Mouse (Mus musculus) embryo, embryonic 11.5 days (tissue): ENCODE measurements around the gene Mn1.

Source experiments
- DNase-seq: peaks from one replicate; pipeline ENCODE4 v3.0.0-alpha.2; 2012; ENCODE audit warnings: low read depth, low spot score

Mn1 gene

DNA sequence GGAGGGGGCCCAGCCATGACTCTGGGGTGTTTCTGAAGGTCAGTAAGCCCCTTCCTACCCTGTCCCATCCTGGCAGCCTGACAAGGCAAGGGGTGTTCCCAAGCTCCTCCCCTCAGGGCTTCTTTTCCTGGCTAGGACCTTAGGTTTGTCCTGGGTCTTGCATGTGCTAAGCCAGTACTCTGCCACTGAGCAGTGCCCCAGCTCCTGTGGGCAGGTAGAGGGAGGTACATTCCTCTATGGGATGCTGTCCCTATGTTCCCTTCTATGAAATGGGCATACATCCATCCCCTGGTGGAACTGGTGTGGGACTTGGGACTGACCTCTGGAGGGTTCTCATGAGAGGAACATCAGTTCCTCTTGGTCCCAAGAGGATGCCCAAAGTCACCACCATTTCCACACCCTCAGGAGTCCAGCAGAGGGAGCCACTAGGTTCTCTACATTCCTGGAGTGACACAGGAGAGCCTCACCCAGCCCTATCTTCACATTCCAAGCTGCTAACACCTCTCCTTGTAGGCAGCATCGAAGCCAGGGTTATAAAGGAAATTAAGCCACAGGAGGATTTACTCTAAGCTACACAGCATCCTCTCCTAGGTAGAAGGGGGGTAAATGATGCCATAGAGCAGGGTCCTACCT is 7.6 kb upstream of the Mn1 start:
- no peak for DNase-seq

DNA sequence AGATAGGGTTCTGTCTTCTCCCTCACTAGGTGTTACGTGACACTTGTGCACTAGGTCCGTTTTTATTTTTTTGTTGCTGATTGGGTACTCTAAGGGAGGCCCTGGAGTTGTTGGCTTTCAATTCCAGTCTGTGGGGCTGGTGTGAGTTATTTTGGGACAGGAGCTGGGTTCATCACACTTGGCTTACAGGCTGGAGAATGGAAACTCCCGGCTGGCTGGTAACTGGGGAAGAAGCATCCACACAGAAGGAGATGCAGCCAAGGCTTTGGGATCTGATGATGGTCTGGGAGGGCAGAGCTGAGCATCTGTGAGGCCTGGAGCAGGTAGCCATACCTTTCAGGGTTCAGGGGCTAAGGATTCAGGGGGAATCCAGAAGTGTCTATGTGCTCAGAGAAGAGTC is 6.5 kb upstream of the Mn1 start:
- no peak for DNase-seq

DNA sequence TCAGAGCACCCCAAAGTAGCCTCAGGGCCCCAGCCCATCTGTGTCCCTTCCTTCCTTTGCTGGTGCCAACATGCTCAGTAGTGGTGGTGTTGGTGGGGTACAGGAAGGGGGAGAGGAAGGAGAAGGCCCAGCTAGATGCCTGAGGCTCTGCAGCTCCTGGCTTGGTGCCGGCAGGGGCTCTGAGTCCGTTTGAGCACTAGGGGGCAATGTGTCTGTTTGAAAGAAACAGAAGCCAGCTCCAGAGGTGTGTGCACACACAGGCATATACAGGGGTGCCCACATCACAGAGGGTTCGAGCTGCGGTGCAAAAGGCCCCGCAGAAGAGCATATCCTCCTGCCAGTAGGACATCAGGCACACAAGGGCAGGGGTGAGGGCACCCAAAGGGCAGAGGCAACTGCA is 3.0 kb upstream of the Mn1 start:
- no peak for DNase-seq

DNA sequence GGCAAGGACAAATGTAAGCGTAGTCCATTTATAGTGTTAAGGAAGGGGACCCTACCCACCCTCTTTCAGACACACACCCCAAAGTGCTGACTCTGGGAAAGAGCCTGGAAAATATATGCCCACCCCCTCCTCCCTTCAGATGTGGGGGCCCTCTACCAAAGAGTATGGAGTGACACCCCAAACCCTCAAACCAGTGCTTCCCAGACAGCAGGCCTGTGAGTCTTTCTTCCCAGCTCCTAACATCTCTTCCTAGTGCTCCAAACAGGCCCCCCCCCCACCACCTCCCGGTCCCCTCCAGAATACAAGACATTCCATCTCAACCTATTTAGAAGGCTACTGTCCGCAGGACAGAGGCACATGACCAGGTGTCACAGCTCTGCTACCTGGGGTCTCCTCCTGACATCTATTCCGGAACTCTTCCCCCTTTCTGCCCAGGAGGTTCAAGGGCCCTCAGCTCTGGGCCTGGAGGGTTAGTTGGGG is 2.4 kb upstream of the Mn1 start:
- no peak for DNase-seq

DNA sequence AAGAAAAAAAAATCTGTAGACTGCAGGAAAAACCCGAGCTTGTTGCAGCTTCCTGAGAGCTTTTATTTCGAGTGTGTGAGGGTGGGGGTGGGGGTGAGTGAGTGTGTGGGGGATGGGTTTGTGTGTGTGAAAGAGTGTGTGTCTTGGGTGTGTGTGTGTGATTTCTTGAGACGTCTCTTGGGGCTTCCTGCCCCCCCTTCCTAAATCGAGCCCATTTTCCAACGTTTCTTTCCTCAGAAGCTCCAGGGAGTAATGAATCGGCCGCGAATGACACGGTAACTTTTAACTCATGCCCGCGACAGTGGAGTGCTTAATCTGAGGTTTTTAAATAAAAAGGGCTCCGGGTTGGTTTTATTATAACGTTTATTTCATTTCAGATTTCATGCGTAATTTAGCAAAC is 1.6 kb upstream of the Mn1 start:
- DNase-seq, result no peak

DNA sequence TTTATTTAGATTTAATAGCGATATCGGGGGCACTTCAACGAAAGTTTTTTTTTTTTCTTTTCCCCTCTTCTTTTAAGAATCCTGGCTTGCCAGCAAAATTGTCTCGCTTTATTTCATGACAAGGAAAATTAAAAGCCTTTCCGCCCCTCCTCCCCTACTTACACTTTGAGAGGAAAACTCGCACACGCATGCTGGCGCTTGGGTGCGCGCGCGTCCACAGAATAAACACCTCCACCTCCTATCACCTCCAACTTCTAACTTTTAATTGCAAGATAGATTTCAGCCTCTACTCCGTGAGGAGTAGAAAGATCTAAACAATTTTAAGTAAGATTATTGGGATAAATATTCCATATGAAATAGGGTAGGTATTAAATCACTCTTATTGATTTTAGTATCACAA is 1.1 kb upstream of the Mn1 start:
- DNase-seq, result no peak

DNA sequence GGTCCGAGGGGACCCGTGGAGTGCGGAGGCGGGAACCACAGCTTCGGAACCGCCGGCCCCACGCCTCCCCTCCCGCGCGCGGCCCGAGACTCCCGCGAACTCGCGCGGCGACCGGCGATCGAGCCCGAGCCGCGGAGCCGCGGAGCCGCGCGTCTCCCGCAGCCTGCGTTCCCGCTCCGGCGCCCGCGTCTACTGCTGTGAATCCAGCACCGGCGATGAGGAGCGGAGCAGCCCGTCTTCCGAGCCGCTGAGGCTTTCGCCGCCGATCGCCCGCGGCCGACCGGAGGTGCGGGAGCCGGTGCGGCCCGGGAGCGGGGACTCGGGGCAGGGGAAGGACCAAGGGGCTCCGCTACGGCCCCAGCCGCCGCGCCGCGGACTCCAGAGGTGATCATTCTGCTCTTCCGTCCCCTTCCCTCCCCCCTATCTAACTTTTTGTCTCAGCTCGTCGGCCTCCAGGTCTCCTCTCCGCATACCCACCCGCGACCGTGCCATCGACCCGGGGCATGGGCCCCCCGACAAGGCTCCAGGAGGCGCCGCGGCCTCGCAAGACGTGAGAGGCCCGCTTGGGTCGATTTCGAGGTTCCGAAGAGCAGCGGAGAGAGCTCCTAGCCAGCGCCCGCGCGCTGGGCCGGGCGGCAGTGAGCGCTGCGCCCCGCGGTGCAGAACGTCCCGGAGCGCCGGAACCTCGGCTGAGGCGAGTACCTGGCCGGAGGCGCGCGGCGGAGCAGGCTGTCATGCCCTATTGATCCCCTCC is 393 bp downstream of the Mn1 start:
- no peak for DNase-seq

DNA sequence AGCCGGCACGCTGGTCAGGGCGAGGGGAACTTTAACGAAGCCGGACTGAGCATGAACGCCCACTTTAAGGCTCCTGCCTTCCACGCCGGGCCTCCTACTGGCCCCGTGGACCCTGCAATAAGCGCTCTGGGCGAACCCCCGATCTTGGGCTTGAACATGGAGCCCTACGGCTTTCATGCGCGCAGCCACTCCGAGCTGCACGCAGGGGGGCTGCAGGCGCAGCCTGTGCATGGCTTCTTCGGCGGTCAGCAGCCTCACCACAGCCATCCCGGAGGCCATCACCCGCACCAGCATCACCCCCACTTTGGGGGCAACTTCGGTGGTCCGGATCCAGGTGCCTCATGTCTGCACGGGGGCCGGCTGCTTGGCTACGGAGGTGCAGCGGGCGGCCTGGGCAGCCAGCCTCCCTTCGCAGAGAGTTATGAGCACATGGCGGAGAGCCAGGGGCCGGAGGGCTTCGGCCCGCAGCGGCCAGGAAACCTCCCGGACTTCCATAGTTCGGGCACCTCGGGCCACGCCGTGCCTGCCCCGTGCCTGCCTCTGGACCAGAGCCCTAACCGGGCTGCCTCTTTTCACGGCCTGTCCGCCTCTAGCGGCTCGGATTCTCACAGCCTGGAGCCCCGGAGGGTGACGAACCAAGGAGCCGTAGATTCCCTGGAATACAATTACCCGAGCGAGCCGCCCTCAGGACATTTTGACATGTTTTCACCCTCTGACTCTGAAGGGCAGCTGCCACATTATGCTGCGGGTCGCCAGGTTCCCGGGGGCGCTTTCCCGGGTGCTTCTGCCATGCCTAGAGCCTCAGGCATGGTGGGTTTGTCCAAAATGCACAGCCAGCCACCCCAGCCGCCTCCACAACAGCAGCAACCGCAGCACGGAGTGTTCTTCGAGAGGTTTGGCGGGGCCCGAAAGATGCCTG is 1.3 kb downstream of the Mn1 start:
- no peak for DNase-seq

DNA sequence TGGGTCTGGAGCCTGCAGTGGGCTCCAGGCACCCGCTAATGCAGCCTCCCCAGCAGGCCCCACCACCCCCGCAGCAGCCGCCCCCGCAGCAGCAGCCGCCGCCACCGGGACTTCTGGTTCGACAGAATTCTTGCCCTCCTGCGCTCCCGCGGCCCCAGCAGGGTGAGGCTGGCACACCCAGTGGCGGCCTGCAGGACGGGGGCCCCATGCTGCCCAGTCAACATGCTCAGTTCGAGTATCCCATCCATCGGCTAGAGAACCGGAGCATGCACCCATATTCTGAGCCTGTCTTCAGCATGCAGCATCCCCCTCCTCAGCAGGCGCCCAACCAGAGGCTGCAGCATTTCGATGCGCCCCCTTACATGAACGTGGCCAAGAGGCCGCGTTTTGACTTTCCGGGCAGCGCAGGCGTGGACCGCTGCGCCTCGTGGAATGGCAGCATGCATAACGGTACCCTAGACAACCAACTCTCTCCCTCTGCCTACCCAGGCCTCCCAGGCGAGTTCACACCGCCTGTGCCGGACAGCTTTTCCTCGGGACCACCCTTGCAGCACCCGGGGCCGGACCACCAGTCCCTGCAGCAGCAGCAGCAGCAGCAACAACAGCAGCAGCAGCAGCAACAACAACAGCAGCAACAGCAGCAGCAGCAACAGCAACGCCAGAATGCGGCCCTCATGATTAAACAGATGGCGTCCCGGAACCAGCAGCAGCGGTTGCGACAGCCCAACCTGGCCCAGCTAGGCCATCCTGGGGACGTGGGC is 2.1 kb downstream of the Mn1 start:
- no peak for DNase-seq

DNA sequence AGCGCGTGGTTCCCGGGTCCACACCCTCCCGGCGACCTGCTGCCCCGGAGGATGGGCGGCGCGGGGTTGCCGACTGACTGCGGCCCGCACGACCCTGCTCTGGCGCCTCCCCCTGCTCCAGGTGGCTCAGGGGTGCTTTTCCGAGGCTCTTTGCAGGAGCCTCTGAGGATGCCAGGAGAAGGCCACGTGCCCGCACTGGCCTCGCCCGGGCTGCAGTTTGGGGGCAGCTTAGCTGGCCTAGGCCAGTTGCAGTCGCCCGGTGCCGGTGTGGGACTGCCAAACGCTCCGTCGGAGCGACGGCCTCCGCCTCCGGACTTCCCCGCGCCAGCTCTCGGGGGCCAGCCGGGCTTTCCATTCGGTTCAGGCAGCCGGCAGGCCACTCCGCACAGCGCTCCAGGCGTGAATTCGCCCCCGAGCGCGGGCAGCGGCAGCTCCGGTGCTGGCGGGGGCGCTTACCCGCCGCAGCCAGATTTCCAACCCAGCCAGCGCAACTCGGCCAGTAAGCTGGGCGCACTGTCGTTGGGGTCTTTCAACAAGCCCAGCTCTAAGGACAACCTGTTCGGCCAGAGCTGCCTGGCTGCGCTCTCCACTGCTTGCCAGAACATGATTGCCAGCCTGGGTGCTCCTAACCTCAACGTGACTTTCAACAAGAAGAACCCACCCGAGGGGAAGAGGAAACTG is 3.0 kb downstream of the Mn1 start:
- no peak for DNase-seq

DNA sequence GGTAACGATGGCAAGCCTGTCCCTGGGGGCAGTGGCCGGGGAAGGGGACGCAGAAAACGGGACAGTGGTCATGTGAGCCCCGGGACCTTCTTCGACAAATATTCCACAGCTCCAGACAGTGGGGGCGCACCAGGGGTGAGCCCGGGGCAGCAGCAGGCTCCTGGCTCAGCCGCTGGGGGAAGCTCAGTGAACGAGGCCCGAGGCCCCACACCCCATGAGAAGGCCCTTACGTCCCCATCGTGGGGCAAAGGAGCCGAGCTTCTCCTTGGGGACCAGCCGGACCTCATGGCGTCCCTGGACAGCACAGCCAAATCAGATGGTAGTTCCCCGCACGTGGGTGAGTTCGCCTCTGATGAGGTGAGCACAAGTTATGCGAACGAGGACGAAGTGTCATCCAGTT is 3.7 kb downstream of the Mn1 start:
- no peak for DNase-seq

DNA sequence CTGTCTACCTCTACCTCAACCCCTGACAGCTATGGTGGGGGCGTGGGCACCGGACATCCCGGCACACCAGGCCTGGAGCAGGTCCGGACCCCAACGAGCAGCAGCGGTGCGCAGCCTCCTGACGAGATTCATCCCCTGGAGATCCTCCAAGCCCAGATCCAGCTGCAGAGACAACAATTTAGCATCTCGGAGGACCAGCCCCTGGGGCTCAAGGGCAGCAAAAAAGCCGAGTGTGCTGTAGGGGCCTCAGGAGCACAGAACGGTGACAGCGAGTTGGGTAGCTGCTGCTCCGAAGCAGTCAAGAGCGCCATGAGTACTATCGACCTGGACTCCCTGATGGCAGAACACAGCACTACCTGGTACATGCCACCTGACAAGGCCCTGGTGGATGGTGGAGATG is 4.3 kb downstream of the Mn1 start:
- DNase-seq, result no peak

DNA sequence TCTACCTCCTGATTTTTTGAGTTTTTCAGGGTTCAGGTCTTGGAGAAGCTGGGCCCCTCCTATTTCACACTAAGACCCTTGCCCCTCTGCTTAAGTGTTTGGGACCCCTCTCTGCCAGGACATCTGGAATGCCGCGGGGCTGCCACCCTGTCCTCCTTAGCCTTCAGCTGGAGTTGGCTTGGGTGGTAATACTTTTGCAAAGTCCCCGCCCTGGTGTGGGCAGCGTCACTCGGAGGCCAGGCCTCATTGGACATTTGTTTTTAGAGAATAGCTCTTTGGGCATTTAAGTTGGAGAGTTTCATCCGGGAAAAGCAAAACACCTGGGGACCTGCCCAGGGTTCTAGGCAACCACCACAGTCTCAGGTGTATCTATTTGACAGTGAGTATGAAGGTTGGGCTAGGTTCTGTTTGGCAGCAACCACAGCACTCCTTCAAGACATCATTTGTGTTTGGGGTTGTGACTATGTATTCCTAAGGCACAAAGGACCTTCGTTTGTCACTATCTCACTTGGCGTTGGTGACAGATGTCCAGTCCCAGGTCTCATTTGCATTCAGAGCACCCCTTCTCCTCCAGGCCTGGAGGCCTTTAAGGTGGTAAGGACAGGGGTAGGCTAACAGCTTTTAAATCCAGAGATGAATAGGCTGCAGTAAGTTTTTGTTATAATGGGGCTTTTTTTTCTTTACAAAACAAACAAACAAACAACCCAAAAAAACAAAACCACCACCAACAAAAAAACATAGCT is 5.1 kb downstream of the Mn1 start:
- DNase-seq, result no peak

DNA sequence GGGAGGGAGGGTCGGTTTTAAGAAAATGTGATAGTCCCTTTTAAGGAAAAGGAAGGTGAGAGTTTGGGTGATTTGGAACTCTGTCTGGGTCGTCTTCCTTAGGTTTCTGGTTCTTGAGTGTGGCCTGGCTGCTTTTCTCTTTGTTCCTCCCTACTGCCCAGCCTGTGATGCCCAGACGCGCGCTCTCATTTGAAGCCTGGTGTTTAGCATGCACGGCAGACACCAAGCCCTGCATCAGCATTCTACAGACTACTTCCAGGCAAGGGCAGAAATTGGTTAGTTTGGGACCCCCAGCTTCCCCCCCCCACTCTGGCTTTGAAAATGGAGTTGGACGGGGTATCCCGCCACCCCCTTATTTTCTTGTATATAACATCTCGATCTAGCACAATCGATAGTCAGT is 5.8 kb downstream of the Mn1 start:
- no peak for DNase-seq

DNA sequence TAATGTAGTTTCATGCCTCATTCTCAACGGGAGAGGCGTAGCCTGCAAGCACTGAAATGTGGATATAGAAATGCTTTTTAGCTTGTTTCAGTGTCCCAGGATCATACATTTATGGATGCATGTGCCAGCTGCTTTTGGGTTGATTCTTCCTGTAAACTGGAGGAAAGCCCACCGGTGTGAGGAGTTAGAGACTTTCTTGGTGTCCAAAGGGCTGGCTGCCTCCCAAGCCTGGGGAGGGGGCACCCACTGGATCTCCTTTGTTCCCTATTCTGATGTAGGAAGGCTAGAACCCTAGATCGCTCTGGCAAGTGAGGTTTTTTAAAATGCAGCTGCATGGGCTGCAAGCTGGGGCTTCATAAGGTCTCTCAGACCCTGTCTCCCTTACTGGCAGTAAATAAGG is 6.5 kb downstream of the Mn1 start:
- no peak for DNase-seq

DNA sequence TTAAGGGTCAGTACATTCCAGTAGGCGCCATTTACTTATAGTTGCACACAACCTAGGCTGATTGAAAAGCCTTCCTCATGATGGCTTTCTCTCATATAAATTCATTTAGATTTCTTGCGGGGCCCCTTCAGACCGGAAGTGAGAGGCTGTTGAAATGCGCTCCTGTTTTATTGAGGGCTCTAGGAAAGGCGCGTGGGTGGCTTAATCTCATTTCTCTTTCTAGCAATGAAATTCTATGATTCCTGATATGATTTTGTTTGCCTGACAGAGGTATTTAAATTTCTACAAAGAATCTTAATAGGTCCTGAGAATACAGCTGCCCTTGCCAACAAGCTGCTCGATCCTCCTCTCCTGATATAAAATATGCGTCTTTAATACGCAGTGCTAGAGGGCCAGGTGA is 8.7 kb downstream of the Mn1 start:
- no peak for DNase-seq

DNA sequence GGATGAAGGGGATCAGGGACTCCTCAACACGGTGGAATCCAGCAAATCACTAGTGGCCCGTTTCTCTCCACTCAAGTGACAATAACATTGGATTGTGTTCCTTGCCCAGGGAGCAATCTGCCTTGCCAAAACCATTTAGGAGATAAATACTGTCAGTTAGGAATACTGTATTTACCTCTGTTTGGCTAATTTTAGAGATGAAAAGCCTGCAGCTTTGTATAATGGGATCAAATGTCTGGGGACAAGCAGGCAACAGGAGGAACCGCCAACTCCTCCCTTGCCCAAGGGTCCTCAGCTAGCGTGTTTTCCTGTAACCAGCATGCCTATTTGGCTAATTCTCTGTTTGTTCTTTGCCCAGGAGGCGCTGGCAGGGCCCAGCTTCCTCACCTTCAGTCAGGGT is 9.1 kb downstream of the Mn1 start:
- no peak for DNase-seq

DNA sequence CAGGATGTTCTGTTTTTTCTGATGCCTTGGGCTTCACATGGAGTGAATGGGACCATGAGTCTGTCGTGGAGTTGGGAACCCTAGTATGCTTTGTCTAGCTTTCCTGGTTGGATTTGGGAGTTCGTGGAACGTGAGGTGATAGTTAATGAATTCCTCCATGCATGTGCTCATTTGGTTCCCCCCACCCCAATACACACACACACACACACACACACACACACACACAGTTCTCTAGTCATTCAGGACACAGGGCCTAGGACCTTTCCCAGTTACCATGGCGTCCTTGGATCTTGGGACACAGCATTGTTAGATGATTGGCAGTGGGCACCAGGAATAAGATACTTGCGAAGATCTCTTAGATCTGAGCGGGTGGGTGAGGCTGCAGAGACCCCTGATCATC is 11.7 kb downstream of the Mn1 start:
- no peak for DNase-seq

DNA sequence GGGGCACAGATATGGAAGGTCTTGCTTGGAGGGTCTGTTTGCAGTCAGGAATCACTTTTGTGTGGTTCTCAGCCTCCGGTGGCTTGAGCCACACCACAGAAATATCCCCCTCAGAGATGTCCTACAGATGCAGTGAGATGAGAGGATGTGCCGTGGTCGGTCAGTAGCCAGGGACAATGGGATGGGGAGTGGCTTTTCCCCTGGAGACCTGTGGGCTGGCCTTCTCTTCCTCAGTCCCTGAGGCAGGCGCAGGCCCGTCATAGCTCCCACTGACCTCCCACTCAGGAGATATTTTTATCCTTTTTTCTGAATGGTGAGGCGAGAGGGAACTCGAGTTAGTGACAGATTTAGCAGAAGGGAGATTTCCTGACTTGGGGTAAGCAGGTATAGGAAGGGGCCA is 12.6 kb downstream of the Mn1 start:
- no peak for DNase-seq

DNA sequence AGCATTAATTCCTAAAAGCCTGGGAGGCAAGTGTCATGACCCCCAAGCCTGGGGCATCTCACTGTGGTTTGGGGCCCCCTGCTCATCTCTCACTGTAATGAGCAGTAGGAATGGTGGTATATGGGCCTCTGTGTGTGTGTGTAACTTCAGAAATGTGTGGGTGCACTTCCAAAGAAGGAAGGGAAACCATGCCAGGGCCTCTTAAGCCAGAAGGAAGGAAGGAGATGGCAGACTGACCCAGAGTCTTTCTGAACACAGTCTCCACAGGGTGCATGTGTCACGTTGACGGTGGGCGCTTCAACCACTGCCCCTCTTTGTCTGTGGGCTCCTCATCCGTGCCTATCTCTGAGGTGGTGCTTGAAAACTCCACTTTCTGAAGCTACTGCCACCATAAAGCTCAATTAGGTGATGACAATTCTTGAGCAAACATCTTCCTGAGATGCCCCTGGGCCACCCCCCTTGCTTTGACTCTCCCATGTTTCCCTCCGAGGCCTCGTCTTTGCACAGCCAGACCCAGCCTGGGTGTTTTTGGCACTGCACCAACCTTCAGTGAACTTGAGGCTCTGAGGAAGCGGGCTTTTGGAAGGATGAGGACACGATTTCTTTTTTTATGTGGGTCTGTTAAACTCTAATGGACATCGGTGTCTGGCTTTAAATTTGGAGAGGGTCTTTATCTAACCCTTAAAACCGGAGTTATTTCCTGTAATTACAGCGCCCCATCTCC is 14.0 kb downstream of the Mn1 start:
- DNase-seq, result no peak
